Mouse (Mus musculus): Measurements from ENCODE around the gene Traf1.

Traf1 gene

GRCm38 (mm10) chr2:34941061-34941675 is 20.4 kb downstream of the Traf1 start:
- no peak for DNase-seq (ENCODE audit: low spot score)

- DNase-seq (ENCODE audit: low spot score): no peak
Observed at GRCm38 (mm10) chr2:34940246-34940645, 21.3 kb downstream of the Traf1 start.

- no peak for DNase-seq (ENCODE audit: low spot score)
Observed at GRCm38 (mm10) chr2:34938269-34939208, 23.0 kb downstream of the Traf1 start.

- DNase-seq (ENCODE audit: low spot score): no peak
Observed at GRCm38 (mm10) chr2:34937460-34937859, 24.1 kb downstream of the Traf1 start.

DNA sequence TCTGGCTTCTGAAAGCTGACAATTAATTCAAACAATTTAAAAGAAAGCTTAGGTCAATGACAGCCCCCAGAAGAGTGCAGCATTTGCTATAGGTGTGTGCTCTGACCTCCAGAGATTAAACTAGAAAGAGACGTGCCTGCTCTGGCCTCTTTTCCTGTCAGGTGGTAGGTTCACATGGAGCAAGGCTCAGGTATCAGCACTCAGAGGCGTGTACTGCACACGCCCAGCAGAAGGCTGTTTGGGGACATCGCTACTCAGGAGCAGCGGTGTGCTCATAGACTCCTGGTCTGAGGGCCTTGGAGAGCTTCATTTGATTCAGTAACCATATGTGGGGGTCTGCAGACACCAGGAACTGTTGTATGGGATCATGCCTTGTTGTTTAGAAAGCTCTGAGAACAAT is 34.3 kb downstream of the Traf1 start:
- DNase-seq (ENCODE audit: low spot score): no peak

- DNase-seq (ENCODE audit: low spot score): no peak
Observed at GRCm38 (mm10) chr2:34922729-34923128, 38.8 kb downstream of the Traf1 start.

DNA sequence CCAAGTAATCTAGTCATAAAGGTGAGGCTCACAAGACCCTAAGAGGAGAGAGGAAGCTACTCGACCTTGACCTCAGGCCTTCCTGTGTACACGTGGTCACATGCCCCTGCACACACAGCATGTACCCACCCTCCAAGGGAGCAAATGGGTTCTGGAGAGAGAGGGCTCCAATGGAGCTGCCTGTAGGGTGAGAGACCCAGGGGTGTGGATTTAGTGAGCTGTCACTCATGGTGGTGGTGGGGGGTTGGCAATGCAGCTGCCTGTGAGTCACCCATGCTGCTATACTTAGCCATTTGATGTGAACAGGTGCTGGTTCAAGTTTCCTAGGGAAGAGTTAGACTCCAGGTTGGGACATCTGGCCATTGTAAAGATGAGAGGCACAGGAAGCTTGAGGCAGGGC is 41.4 kb downstream of the Traf1 start:
- DNase-seq (ENCODE audit: low spot score): no peak

GRCm38 (mm10) chr2:34915103-34915502 is 46.5 kb downstream of the Traf1 start:
- DNase-seq (ENCODE audit: low spot score): no peak

GRCm38 (mm10) chr2:34914823-34915082 is 46.8 kb downstream of the Traf1 start:
- DNase-seq (ENCODE audit: low spot score): no peak

DNA sequence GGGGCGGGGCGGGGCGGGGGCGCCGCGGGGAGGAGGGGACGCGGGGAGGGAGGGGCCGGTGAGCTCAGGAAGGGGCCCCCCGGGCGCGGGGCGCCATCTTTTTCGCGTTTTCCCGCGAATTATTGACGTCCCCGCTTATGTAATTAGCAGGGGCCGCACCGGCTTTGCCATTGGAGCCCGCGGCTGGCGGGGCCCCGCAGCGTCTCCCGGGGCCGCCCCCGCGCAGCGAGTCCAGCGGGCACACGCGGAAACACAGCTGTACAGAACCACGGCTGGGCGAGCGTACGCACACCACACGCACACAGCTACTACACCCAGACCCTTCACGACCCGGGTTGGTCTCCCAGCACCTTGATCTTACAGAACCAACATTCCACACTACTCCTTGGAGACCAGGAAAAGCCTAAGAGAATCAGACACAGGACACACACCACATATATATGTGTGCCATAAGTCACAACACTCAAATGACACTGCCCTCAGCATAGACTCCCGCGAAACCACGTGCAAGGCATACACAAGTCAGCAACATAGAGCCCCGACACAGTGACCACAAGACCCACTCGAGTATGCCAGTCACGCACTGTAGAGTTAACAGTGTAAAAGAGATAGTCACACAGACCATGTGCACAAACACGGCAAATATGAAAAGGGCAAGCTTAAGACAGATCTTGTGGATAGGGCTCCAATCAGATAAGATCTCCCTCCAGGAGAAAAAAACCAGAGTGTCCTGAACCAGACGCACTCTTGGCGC is 47.3 kb downstream of the Traf1 start:
- DNase-seq (ENCODE audit: low spot score): no peak

- no peak for DNase-seq (ENCODE audit: low spot score)
Observed at GRCm38 (mm10) chr2:34913218-34914068, 48.1 kb downstream of the Traf1 start, which contains the start of gene Phf19. Gene Phf19, minus strand, starts transcription at chr2:34914026.

- no peak for DNase-seq (ENCODE audit: low spot score)
Observed at GRCm38 (mm10) chr2:34912613-34913012, 49.0 kb downstream of the Traf1 start.

GRCm38 (mm10) chr2:34911871-34912270 is 49.7 kb downstream of the Traf1 start:
- no peak for DNase-seq (ENCODE audit: low spot score)

- no peak for DNase-seq (ENCODE audit: low spot score)
Observed at GRCm38 (mm10) chr2:34909719-34910118, 51.9 kb downstream of the Traf1 start.

- DNase-seq (ENCODE audit: low spot score): no peak
Observed at GRCm38 (mm10) chr2:34906861-34907604, 54.5 kb downstream of the Traf1 start.

- DNase-seq (ENCODE audit: low spot score): no peak
Observed at GRCm38 (mm10) chr2:34906426-34906825, 55.1 kb downstream of the Traf1 start.

DNA sequence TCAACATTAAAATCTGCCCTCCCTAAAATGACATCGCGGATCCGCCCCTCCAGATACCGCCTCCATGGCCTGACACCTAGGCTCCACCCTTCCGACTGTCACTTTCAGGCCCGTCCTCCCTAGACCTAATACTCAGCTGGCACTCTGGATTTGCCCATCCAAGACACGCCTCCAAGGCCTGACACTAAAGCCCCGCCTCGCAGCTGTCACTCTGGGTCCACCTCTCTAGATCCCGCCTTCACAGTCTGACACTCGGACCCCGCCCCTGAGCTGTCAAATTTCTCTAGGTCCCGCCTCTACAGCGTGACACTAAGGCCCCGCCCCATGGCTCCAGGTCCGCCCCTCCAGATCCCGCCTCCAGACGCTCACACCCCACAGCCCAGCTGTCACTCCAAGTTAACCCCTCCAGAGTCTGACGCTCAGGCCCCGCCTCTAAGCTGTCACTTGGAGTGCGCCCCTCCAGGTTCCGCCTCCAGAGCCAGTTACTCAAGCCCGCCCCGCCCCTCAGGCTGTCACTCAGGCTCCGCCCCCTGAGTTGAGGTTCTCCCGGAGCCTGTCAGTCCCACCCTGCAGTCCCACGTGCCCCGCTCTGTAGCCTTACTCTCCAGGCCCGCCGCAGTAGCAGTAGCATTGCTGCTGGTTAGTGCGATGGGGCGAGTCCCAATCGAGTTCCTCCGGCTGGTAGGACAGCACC is 56.6 kb downstream of the Traf1 start:
- DNase-seq (ENCODE audit: low spot score): peak; percentile 96

DNA sequence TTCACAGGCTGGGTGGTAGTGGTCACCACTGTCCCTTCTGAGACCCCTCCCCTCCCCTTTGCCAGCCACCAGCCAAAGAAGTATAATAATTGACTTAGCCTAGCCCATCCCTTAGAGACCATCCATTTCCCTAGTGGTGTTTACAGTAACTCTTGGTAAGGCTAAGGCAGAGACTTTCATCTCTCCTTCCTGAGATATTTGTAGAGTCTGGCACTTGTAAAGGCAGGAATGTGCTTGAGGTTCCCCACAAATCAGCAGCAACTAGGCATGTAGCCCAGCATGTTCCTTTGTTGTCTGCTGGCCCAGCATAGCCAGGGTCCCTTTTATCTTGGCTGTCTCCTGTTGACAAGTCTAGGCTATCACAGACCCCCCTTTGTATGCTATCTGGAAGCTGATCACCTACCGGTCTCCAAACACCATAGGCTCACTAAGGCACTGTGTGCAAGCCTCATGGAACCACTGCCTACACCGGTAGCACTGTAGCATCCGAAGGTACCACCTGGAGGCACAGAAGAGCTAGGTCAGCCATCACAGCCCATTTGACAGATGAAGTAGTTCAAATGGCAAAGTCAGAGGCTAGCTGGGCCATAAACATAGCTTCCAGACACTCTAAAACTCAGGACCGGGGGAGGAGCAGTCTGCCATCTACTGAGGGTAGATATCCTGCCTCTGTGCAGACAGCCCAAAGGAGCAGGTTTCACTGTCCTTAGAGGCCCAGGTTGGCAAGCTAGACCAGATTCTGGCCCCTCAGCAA is 57.7 kb downstream of the Traf1 start:
- DNase-seq (ENCODE audit: low spot score): no peak

GRCm38 (mm10) chr2:34903191-34903590 is 58.4 kb downstream of the Traf1 start:
- DNase-seq (ENCODE audit: low spot score): no peak

DNA sequence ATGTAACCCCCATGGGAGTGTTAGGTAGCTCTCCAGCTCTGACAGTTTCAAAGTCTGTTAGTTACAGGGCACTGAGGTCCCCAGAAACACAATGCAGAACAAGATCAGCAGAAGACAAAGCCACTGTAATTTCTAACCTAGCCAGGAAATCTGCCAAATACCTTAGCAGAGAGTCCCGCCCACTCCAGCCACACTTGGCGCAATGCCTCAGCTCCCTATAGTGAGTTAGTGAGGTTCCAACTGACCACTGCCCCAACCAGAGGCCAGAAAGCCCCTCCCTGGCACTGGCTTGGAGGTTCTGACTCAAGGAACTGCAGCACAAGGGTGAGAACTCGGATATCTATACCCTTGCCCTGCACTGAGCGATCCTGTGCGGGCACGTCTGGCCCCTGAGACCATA is 58.8 kb downstream of the Traf1 start:
- DNase-seq (ENCODE audit: low spot score): no peak
